Mouse (Mus musculus) gastrocnemius, adult 8-10 months (tissue): ENCODE data around the gene Eif2ak3. TPM values are rescaled to one million over a fixed set of nuclear protein-coding genes. Genes with fewer than 3 reads are reported as not detected.

ENCODE experiments used
- DNase-seq, 2 experiments: peaks; one replicate each; pipeline ENCODE4 v3.0.0; 2022; ENCODE audit warnings: low spot score in 2 of 2
- total RNA-seq, 4 experiments: library from RNA; stranded (reverse); gene quantifications; 2 replicates each; pipeline ENCODE4 v1.2.4; 2022

The Eif2ak3 gene
- total RNA-seq, 4 experiments from 2014 or later, result 2.6 to 3.5 (median 3.3) TPM

GRCm38 (mm10) chr6:70830552-70830951 is 13.8 kb upstream of the Eif2ak3 start:
- DNase-seq, result no peak

- DNase-seq, result no peak
Measured at GRCm38 (mm10) chr6:70831179-70831839, 13.0 kb upstream of the Eif2ak3 start.

- no peak for DNase-seq
Measured at GRCm38 (mm10) chr6:70837297-70837696, 7.0 kb upstream of the Eif2ak3 start.

- DNase-seq, result no peak
Measured at GRCm38 (mm10) chr6:70838532-70838931, 5.8 kb upstream of the Eif2ak3 start.

GRCm38 (mm10) chr6:70840281-70840680 is 4.0 kb upstream of the Eif2ak3 start:
- DNase-seq, result no peak

GRCm38 (mm10) chr6:70842991-70843390 is 1.3 kb upstream of the Eif2ak3 start:
- DNase-seq, result no peak

- DNase-seq, result no peak
Measured at GRCm38 (mm10) chr6:70844896-70845646, 756 bp downstream of the Eif2ak3 start.

- DNase-seq, result no peak
Measured at GRCm38 (mm10) chr6:70847386-70847785, 3.1 kb downstream of the Eif2ak3 start.

GRCm38 (mm10) chr6:70853371-70853770 is 9.1 kb downstream of the Eif2ak3 start:
- DNase-seq, result no peak

GRCm38 (mm10) chr6:70855529-70856309 is 11.4 kb downstream of the Eif2ak3 start:
- no peak for DNase-seq

GRCm38 (mm10) chr6:70862726-70863125 is 18.4 kb downstream of the Eif2ak3 start:
- DNase-seq, result no peak

GRCm38 (mm10) chr6:70864285-70864684 is 20.0 kb downstream of the Eif2ak3 start:
- no peak for DNase-seq

GRCm38 (mm10) chr6:70866761-70867160 is 22.4 kb downstream of the Eif2ak3 start:
- no peak for DNase-seq

- no peak for DNase-seq
Measured at GRCm38 (mm10) chr6:70867297-70867696, 23.0 kb downstream of the Eif2ak3 start.

GRCm38 (mm10) chr6:70871511-70871980 is 27.2 kb downstream of the Eif2ak3 start:
- DNase-seq, result no peak

GRCm38 (mm10) chr6:70872128-70872527 is 27.8 kb downstream of the Eif2ak3 start:
- no peak for DNase-seq

GRCm38 (mm10) chr6:70872570-70872969 is 28.3 kb downstream of the Eif2ak3 start:
- DNase-seq, result no peak

GRCm38 (mm10) chr6:70874035-70874775 is 29.9 kb downstream of the Eif2ak3 start:
- no peak for DNase-seq

GRCm38 (mm10) chr6:70875017-70875416 is 30.7 kb downstream of the Eif2ak3 start:
- no peak for DNase-seq

GRCm38 (mm10) chr6:70880714-70881304 is 36.5 kb downstream of the Eif2ak3 start:
- peak; percentile 44 to 45 for DNase-seq

- DNase-seq, result no peak
Measured at GRCm38 (mm10) chr6:70887993-70888392, 43.7 kb downstream of the Eif2ak3 start.
